Mouse (Mus musculus) ovary, postnatal 36 days (tissue): ENCODE measurements at regions not wholly inside any gene's neighbourhood (a gene's known extent, or its start where the extent isn't known, plus 50 kb on each side); places are given as distances from the start of the nearest gene placed in this dataset.

Experiments used
- DNase-seq: peaks from one replicate; pipeline ENCODE4 v3.0.0; 2022; ENCODE audit warnings: low spot score, mixed read lengths

DNA sequence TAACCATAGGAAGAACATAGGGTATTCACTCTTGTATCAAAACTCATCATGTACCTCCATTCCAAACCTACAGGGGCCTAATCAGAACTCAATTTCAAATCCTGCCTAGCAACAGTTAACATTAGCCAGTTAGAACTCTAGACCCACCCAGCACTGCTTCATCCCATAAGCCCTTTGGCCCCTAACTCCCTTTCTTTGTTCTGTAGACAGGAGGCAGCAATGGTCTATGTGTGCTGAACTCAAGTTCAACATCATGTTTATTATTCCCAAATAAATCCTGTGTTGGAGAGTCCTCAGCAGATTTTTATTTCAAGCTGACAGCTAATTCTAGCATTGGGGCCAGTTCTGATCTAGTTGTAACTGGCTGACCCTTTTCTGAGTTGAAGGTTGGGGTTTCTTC lies 112.2 kb downstream of the Ipo8 start:
- no peak for DNase-seq

DNA sequence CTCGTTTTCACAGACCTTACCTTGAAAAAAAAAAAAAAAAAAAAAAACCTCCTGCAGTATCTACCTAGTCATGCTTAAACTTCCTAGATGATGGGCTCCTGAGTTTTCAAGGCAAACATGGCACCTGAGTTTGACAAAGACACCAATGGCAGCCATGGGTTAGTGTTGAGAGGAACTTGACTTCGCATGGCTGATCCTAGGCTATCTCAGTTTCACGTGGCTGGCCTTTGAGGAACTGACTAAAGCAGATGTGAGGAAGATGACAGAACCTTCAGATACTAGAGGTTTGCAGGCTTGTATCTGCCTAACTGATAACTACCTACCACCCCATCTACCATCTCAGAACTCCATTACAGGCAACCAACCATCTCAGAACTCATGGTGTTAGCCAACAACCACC lies 120.9 kb downstream of the Ipo8 start:
- DNase-seq = no peak

DNA sequence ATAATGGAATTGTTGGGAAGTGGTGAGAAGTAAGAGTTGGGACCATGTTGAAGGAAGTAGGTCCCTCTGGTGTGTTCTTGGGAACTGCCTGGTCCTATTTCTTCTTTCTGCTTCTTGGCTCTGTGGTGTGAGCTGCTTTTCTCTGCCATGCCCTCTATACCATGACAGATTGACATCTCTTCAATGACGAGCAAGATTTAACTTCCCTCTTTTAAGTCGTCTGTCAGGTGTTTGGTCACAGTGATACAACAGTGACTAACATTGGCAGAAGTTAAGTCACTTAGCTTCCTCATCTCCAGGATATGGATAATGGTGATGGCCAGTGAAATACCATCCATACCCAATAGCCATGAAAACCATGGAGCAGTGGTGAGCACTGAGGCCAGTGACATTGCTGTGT lies 122.9 kb downstream of the Ipo8 start:
- DNase-seq = no peak

DNA sequence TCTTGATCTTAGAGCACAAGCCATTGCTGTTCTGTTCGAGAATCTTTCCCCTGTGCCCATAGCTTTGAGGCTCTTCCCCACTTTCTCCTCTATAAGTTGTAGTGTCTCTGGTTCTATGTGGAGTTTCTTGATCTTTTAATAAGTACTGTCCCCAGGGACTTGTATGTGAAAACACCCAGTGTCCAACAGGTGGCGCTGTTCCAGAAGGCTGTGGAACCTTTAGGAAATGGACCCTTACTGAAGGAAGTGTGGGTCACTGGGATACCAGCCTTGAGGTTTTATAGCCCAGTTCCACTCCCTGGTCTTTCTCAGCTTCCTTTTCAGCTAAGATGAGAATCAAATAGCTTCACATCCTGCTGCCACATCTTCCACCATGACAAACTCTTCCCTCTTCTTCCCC lies 125.6 kb downstream of the Ipo8 start:
- peak; percentile 29 for DNase-seq

DNA sequence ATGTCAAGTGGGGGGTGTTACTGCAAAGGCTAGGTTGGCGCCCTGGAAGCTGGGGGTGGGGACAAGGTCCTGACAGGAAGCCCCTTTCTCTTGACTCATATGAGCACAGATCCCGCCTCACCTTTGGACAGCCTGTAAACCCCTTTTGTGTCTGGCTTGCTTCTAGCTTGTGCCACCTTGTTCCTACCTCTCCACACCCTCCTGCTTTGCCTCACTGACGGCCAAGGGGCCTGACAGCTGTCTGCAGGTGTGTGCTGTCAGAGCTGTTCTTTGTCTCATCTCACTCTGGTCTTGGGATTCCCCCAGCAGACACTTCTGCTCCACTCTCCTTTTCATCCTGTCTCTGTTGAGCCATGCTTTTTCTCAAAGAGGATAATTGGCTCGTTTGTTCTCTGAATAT lies 137.9 kb downstream of the Ipo8 start:
- no peak for DNase-seq

DNA sequence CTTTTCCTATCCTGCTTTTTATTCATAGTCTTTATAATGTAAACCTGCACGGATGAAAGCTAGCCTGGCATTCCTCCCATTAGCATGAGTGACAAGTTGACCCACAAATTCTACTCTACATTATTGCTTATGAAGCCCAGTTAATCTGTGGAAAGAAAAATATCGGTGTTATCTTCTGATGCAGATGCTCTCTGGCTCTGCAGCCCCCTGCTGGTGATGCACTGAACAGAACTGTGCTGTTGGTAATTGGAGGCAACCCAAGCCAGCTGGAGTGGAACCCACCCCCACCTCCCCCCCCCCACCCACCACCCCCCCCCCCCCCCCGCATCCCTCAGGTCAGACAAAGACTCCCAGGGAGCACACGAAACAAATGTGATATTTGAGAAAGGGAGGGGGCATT lies 143.5 kb downstream of the Ipo8 start:
- peak; percentile 55 for DNase-seq

DNA sequence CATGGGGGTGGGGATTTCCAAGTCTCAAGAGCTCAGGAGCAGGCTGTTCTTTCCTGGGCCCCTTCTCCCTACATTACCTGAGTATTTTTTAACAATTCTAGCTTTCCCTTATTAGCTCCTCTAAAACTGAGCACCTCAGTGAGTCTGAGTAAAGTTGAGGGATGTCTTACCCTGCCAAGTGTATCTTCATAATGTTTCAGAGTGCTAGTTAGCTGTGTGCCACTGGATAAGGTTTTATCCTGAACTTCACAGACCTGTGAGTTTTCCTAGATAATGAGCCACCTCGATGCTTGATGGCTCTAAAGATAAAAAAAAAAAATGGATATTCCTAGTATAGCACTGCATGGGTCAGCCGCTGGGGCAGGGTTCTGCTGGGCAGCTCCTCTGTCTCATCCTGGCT lies 171.1 kb downstream of the Ipo8 start:
- DNase-seq = no peak

DNA sequence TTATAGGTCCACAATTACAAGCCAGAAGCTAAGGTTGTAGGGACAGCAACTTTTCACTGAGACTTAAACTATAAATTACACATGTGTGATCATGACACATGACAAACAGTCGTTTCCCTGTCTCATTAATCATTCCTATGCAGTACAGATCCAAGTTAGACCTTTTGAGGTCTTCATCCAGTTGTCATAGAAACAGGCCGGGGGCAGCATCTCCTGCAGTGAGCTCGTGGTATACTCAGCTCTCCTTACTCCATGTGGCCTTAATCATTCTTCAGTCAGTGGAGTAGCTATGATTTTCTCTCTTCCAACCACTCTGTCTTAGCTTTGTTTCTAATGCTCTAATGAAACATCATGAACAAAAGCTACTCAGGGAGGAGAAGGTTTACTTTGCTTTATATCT lies 178.1 kb downstream of the Ipo8 start:
- no peak for DNase-seq

DNA sequence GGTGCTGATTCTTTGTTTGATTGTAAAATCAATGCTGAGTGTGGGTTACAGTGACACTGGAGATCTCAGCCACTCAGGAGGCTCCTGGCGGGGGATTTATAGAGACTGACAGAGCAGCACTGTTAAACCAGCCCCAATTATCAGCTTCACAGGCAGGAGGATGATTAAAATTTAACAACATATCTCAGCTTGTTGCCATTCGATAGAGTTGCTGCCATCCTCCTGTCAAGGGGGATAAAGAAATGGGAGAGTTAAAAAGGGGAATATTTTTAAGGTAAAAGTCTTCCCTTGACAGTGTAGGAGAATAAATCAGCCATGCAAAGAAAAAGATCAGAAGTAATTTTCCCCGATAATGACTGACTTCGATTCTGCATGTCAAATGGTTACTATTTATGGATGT lies 178.8 kb downstream of the Ipo8 start:
- no peak for DNase-seq

DNA sequence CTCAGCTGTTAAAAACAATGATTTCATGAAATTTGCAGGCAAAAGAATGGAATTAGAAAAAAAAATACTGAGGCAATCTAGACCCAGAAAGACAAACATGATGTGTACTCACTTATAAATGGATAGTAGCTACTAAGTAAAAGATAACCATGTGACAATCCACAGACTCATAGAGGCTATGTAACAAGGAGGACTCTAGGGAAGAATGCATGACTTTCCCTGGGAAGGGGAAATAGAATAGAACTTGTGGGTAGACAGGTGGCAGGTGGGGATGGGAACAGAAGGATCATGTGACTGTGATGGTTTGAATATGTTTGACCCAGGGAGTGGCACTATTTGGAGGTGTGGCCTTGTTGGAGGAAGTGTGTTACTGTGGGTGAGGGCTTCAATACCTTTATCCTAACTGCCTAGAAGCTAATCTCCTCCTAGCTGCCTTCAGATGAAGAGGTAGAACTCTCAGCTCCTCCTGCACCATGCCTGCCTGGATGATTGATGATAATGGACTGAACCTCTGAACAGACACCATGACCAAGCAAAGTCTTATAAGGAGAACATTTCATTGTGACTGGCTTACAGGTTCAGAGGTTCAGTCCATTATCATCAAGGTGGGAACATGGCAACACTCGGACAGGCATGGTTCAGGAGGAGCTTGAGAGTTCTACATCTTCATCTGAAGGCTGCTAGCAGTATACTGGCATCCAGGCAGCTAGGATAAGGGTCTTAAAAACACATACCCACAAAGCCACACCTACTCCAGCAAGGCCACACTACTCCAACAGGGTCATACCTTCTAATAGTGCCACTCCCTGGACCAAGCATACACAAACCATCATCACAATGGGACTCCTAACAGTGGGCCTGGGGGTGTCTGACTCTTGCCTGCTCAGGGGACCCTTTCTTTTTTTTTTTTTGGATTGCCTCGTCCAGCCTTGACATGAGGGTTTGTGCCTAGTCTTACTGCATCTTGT lies 183.6 kb downstream of the Ipo8 start:
- no peak for DNase-seq

DNA sequence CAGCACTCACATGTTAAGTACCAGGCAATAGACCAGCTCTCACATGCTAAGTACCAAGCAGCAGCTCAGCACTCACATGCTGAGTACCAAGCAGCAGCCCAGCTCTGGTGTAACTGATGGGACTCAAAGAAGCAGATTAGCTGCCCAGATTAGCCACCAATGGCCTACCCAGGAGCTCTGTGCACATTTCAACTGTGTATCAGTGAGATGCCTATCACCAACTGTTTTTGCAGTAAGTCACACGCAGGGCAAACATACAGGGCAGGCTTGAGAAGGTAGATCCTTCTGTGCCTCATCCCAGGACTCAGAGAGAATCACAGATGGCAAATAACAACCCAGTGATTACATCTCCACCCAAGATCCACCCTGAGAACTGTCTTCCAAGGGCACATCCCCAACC lies 190.7 kb downstream of the Ipo8 start:
- DNase-seq = no peak

DNA sequence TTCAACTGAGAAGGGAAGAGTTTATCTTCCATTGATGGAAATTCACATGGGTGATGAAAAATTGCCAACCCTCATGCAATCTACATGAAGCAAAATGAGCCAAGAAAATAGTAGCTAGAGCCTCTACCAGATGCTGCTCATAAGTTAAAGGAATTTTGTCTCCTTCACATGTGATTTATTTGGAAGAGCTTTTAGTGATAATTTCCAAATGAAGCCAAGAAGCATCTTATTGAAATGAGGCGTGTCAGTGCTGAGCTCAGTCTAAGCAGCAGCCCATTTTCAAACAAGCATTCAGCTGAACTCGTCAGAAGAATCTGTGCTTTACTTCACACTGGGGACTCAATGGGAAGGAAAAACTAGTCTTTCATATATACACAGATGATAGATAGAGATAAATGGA lies 190.0 kb upstream of the Tmtc1 start:
- no peak for DNase-seq

DNA sequence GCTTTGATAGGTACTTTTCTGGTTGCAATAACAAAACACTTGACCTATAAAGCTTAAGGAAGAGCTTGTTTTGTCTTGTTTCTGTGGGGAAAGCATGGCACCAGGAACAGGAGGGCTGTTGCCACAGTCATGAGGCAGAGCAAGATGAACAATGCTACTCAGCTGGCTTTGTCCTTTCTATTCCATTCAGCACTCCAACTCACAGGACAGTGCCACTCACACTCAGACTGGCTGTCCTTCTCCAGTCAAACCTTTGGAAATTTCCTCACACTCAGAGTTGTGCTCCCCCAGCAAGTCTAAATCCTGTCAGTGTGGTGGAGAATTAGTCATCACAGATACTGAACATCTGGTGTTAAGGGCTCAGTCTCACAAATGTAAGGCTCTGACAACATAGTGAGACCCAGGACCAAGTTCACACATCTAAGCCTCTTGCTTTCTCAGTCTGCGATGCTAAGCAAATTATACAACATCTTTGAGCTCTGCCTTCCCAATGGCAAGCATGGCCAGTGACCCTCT lies 183.0 kb upstream of the Tmtc1 start:
- no peak for DNase-seq

DNA sequence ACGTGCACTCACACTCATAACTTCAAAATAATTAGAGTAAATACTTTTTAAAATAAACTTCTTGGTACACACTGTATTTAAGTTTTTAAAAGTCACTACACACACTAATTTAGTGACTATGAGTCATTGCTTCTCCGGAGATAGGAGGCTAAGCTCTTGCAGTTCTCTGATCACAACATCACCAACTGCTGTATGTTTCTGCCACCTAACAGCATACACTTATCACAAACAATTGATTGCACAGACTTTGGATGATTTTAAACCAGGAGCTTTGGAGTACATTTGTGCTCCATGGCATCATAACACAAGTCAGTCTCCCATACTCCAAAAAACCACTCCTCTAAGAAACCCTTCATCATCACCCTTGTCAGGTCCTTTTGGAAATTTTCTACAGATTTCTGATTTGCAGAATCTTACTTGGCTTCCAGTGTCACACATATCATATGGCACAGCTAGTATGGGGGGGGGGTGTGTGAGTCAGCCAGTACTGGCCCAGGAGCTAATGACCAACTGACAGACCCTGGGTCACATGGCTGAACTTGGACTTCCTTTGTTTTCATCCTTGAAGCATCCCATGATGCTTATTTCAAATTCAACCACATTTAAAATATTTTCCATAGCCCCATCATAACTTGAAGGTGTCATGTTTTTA lies 179.1 kb upstream of the Tmtc1 start:
- no peak for DNase-seq

DNA sequence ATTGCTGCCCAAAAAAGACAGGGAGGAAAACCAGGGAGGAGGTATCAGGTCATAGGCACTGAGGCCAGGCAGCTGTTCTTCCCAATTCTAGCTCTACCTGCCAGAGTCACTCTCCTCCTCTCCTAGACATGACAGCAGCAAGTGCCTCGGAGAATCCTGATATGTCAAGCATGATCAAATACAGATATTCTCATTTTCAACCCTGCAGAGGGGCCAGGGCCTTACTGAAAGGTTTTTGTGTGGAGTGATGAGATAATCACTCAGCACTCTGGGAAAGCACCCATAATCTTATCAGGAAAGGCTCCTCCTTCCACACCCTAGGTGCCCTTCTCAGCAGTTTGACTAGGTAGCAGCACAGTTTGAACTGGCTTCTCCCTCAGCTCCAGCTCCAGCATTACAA lies 175.8 kb upstream of the Tmtc1 start:
- DNase-seq = no peak

DNA sequence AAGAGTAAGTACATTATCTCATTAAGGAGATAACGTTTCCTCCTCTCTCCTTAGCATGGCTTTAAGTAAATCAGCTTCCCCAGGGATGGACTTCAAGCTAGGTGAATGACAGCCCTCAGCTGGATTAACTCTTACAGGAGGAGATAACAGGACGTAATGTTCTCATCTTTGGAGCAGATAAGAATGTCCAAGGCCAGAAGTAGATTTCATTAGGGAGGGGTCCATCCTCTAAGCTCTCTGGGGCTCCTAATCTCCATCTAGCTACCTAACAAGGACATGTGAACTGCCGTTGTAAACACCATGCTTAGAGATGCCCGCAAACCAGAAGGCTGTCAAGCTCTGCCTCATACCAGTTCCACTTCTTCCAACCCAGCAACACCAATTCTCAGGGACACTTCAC lies 171.7 kb upstream of the Tmtc1 start:
- no peak for DNase-seq

DNA sequence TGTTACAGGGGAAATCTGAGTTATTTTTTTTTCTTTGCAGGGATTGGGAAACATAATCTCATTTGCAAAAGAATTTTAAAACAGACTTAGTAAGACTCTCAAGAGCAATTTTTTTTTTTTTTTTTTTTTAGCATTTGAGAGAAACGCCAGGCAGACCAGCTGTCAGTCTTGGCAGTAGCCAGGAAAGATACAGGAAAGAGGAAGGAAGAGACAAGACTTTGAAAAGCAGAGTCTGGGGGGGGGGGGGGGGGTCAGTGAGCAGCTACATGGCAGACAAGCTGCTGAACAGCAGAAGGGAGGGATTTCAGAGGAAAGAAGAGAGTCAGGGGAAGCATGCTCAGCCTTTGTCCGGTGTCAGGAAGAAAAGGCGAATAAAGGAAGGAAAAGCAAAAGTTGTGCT lies 171.3 kb upstream of the Tmtc1 start:
- no peak for DNase-seq

DNA sequence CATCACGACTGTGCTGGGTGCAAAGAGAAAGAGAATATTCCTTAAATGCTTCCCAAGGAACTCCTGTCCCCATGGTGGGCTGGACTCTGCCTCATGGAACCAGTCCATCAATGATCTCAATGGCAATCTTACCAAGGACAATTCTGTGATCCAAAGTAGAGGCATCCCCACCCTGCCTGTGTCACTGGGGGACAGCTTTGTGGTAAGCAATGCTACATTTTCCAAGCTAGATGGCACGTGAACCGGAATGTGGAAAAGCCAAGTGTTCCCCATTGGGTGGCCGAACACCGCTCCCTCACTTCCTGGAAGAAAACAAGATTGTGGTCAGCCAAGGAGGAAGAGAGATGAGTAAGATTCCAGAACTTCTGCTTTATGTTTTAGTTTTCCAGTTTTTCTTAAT lies 164.7 kb upstream of the Tmtc1 start:
- DNase-seq = no peak

DNA sequence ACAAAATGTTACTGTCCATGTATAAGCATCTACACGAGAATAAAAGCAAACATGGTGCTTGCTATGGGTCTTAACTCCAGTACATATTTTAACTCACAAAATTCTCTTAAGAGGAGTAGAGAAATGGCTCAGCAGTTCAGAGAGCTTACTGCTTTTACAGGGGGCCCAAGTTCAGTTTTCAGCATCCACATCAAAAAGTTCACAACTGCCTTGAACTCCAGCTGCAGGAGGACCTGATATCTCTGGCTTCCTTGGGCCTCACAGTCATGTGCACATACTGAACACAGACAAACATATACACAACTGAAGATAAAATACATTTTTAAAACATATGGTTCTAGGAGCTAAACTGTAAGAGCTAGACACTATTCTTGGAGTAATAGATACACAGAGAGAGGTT lies 161.0 kb upstream of the Tmtc1 start:
- no peak for DNase-seq

DNA sequence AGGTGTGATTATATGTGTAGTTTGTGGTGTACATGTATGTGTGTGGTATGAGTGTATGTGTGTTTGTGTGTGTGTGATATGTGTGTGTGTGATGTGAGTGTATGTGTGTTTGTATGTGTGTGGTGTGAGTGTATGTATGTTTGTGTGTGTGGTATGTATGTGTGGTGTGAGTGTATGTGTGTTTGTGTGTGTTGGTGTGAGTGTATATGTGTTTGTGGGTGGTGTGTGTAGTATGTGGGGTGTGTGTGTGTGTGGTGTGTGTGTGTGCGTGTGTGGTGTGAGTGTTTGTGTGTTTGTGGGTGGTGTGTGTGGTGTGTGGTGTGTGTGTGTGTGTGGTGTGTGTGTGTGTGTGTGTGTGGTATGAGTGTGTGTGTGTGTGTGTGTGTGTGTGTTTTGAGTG lies 160.6 kb upstream of the Tmtc1 start:
- no peak for DNase-seq

DNA sequence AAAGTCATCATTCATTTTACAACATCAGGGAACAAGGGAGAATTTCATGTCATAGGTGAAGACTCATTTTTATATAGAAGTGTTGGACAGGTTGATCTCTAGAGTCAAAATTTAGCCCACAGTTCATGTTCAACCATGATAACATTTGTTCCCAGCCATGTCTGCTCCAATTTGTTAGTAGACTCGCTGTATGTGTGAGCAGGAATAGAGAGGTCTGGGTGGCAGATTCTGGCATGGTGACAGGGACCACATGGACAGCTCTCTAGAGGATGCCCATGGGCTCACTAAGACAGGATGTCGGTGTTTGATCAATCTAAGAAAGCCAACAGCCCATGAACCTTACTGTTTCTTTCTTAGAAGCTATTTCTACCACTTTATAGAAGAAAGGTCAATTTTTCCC lies 159.7 kb upstream of the Tmtc1 start:
- no peak for DNase-seq

DNA sequence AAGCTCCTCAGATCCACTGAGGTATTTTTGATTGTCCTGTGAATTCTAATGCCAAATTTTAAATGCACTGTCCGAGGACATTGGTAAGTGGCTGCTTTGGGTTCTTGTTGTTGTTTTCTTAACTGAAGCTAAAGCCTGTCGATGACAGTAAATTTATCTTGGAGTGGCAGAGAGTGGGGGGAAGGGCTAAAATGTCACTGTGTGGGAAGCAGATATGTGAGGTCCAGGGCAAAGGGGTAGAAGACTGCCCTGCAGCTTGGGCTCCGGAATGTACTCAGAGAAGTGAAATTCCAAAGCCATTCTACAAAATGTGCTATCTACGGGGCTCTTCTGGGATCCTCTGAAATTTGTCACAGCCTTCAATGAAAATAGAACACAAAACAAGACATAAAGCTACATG lies 159.3 kb upstream of the Tmtc1 start:
- no peak for DNase-seq

DNA sequence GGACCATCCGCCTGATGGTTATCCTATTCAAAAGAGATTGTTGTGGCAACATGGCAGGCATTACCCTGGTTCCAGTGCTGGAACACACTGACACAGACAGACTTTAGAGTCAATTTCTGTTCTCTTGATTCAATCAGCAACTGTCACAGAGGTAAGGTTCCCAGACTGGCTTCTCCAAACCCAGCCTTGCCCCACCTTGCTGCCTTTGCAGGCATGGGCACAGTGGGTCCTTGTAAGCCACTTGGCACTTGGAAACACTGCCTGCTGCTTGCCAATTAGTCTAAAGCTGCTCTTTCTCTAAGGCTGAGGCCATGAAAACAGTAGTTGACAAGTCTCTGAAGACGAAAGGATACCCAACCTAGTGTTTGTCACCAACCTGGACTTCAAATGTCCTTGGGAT lies 158.7 kb upstream of the Tmtc1 start:
- no peak for DNase-seq

DNA sequence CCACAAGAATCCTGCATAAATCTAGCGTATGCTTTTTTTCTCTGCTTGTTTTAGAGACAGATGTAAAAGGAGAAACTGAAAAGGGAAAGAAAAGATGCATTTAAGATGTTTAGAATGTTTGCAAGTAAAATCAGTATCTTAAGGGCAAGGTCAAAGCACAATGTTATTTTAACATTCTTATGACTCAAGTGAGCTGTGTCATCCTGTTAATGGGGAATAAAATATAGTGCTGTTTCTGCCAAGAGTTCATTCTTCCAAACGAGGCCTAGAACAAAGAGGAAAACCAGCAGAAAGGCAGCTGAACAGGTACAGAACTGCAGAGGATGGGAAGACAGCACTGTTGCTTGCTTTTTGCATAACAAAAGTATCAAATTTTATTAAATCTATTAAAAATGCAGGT lies 156.7 kb upstream of the Tmtc1 start:
- no peak for DNase-seq
